Comparison of ENCODE assay signal across 14 mouse cellular contexts in the genomic region with DNA sequence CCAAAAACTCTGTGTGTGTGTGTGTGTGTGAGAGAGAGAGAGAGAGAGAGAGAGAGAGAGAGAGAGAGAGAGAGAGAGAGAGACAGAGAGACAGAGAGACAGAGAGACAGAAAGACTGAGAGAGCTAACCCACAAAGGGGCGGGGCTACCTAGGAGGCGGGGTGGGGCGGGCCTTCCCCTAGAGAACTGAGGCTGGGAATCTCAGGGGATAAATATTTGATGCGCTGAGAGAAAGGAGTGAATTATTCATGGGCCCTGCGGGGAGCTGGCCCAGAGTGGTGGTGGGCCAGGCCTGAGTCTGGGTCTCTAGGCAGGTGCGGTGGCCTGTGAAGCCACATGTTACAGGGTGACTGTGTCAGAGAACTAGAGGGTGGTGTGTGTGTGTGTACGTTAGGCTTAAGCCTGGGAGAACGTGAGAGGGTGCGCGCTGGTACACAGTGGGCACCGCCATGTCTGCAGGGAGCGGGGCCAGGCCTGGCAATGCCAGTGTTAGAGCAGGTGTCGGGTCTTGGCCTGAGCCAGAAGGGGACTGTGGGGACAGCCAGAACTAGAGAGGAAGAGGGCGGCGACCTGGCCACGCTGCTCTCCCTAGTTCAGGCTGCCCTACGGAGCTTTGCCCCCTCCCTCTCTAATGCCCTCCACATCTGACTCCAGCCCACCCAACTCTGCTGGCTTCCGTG. TPM values are rescaled to one million over a fixed set of nuclear protein-coding genes. Genes with fewer than 3 reads are reported as not detected.
DNase-seq lines count a peak whose midpoint lies in the region; ATAC-seq and TF ChIP-seq lines count a peak whose summit lies in the region.
"Had no signal": no experiment of that assay in that cellular context is flagged by ENCODE, and none has a peak within 500 bp of the region (broad histone marks: within the 10 kb centered on the region; RNA-seq: fewer than 3 reads in every experiment).

No protein-coding gene starts in this region.

- peaks cover 13% of the 10 kb centered on the region for H3K4me1 ChIP-seq in midbrain, embryonic 11.5 days (ENCODE audit: control insufficient read depth, insufficient read depth, low read length)
- no peaks in the 10 kb centered on the region for H3K4me1 ChIP-seq in midbrain, postnatal 0 days (ENCODE audit: insufficient read depth, low read length)
- H3K4me1 ChIP-seq in stomach, embryonic 15.5 days = peaks cover 11% of the 10 kb centered on the region; the same call in 1 of the 2 replicates

- peak; percentile 36 for DNase-seq in cerebellum, adult 11 months
- no peak for DNase-seq in cerebellum, postnatal 4 days (ENCODE audit: low spot score in 2 of 2)
- no peak for DNase-seq in midbrain, embryonic 11.5 days (ENCODE audit: low spot score, missing footprints)
- DNase-seq in midbrain, postnatal 0 days (ENCODE audit: low spot score) = no peak
- peak; percentile 63 for DNase-seq in gastrocnemius, postnatal 14 days
- no peak for DNase-seq in kidney, adult 18-20 months
- DNase-seq in kidney, adult 9 months = no peak
- DNase-seq: heart, postnatal 36 days; kidney, postnatal 10 days had no signal

- WGBS in midbrain, embryonic 11.5 days = 8% methylated on average over 18 of the region's 18 CpGs
- WGBS in midbrain, postnatal 0 days = 8% methylated on average over 17 of the region's 18 CpGs
- WGBS in stomach, embryonic 15.5 days = 10% methylated on average over 18 of the region's 18 CpGs

- H3K9me3 ChIP-seq in midbrain, embryonic 11.5 days (ENCODE audit: control insufficient read depth, low read length) = no peaks in the 10 kb centered on the region
- H3K9me3 ChIP-seq in midbrain, postnatal 0 days (ENCODE audit: low read length) = no peaks in the 10 kb centered on the region
- no peaks in the 10 kb centered on the region for H3K9me3 ChIP-seq in stomach, embryonic 15.5 days
- H3K9me3 ChIP-seq: embryonic facial prominence, embryonic 13.5 days; liver, embryonic 15.5 days; midbrain, embryonic 12.5 days had no signal

- TF ChIP-seq CTCF in midbrain, postnatal 0 days (IDR thresholded peaks at IDR 0.05) = no peak

- H3K36me3 ChIP-seq in midbrain, embryonic 11.5 days (ENCODE audit: control insufficient read depth, insufficient read depth, low read length) = no peaks in the 10 kb centered on the region
- no peaks in the 10 kb centered on the region for H3K36me3 ChIP-seq in midbrain, postnatal 0 days (ENCODE audit: insufficient read depth, low read length)
- H3K36me3 ChIP-seq in stomach, embryonic 15.5 days = no peaks in the 10 kb centered on the region
- H3K36me3 ChIP-seq: embryonic facial prominence, embryonic 13.5 days; liver, embryonic 15.5 days; midbrain, embryonic 12.5 days had no signal

- intact Hi-C loops in gastrocnemius, postnatal 14 days (cut with DNase I; ENCODE audit: low total_unique reads) = no loop called here

- no peak overlapping the region for H3K4me3 ChIP-seq in midbrain, embryonic 11.5 days (ENCODE audit: low read depth, low read length)
- H3K4me3 ChIP-seq in midbrain, postnatal 0 days (ENCODE audit: low read depth, low read length) = no peak overlapping the region
- H3K4me3 ChIP-seq in stomach, embryonic 15.5 days (replicated peaks) = no peak overlapping the region
- H3K4me3 ChIP-seq: embryonic facial prominence, embryonic 13.5 days; liver, embryonic 15.5 days; midbrain, embryonic 12.5 days had no signal

- no peak overlapping the region for H3K4me2 ChIP-seq in midbrain, embryonic 11.5 days
- H3K4me2 ChIP-seq in midbrain, postnatal 0 days (ENCODE audit: low read depth, low read length, poor library complexity, severe bottlenecking) = no peak overlapping the region
- H3K4me2 ChIP-seq in stomach, embryonic 15.5 days = no peak overlapping the region
- H3K4me2 ChIP-seq: embryonic facial prominence, embryonic 13.5 days; liver, embryonic 15.5 days; midbrain, embryonic 12.5 days had no signal

- ATAC-seq in midbrain, embryonic 11.5 days (ENCODE audit: low FRiP score) = peak; percentile 57
- no peak for ATAC-seq in midbrain, postnatal 0 days (ENCODE audit: low FRiP score)
- ATAC-seq in stomach, embryonic 15.5 days (ENCODE audit: insufficient read depth, low FRiP score, low read depth) = peak; percentile 23; the same call in 1 of the 2 replicates

- peaks cover 93% of the 10 kb centered on the region for H3K27me3 ChIP-seq in midbrain, embryonic 11.5 days (ENCODE audit: control insufficient read depth, insufficient read depth, low read length)
- H3K27me3 ChIP-seq in midbrain, postnatal 0 days (ENCODE audit: insufficient read depth, low read length) = peaks cover 79% of the 10 kb centered on the region
- peaks cover 92% of the 10 kb centered on the region for H3K27me3 ChIP-seq in stomach, embryonic 15.5 days (replicated peaks)

- no peak overlapping the region for H3K9ac ChIP-seq in midbrain, embryonic 11.5 days (ENCODE audit: low read length)
- H3K9ac ChIP-seq in midbrain, postnatal 0 days (replicated peaks; ENCODE audit: low read length, poor library complexity, severe bottlenecking) = no peak overlapping the region
- no peak overlapping the region for H3K9ac ChIP-seq in stomach, embryonic 15.5 days
- H3K9ac ChIP-seq: embryonic facial prominence, embryonic 13.5 days; liver, embryonic 15.5 days; midbrain, embryonic 12.5 days had no signal

- H3K27ac ChIP-seq in midbrain, embryonic 11.5 days (ENCODE audit: low read depth, low read length) = no peak overlapping the region
- H3K27ac ChIP-seq in midbrain, postnatal 0 days (ENCODE audit: low read depth, low read length) = no peak overlapping the region
- no peak overlapping the region for H3K27ac ChIP-seq in stomach, embryonic 15.5 days
- H3K27ac ChIP-seq: embryonic facial prominence, embryonic 13.5 days; liver, embryonic 15.5 days; midbrain, embryonic 12.5 days had no signal

RNA-seq across cellular contexts. Expression of gene Ush1g, which starts 2.0 kb away (rescaled TPM):
- polyA plus RNA-seq in midbrain, embryonic 11.5 days (2014; fragmentation: Nextera tagmentation; extraction: Ambion mirVana) = 0.08 TPM in 1 of 2 replicates, not detected in the other
- total RNA-seq in midbrain, postnatal 0 days (2014; rRNA removed) = 0.14 TPM in 1 of 2 replicates, not detected in the other
- polyA plus RNA-seq in midbrain, postnatal 0 days (2015; fragmentation: Nextera tagmentation; extraction: Ambion mirVana) = 0.21 and 0.32 TPM in 2 replicates
- under 1 TPM; 0.25 to 0.73 TPM for total RNA-seq in gastrocnemius, postnatal 14 days (2021)
- 0.26 and 0.35 TPM in 2 replicates for polyA plus RNA-seq in stomach, embryonic 15.5 days (2015; fragmentation: Nextera tagmentation; extraction: Ambion mirVana)
- polyA plus RNA-seq: embryonic facial prominence, embryonic 13.5 days had no signal

RNA-seq across cellular contexts. Expression of gene Otop2, which starts 12.9 kb away (rescaled TPM):
- polyA plus RNA-seq in midbrain, embryonic 11.5 days (2014; fragmentation: Nextera tagmentation; extraction: Ambion mirVana) = not detected in 2 replicates
- 0.05 and 1.5 TPM in 2 replicates for total RNA-seq in midbrain, postnatal 0 days (2014; rRNA removed)
- 0.15 and 0.22 TPM in 2 replicates for polyA plus RNA-seq in midbrain, postnatal 0 days (2015; fragmentation: Nextera tagmentation; extraction: Ambion mirVana)
- total RNA-seq in gastrocnemius, postnatal 14 days (2021) = not detected
- polyA plus RNA-seq in stomach, embryonic 15.5 days (2015; fragmentation: Nextera tagmentation; extraction: Ambion mirVana) = 0.46 and 0.90 TPM in 2 replicates
- total RNA-seq: gastrocnemius, postnatal 36 days; heart, postnatal 36 days had no signal
- polyA plus RNA-seq: liver, embryonic 15.5 days; midbrain, embryonic 12.5 days had no signal

RNA-seq across cellular contexts. Expression of gene Otop3, which starts 14.7 kb away (rescaled TPM):
- 0.18 and 0.34 TPM in 2 replicates for polyA plus RNA-seq in midbrain, embryonic 11.5 days (2014; fragmentation: Nextera tagmentation; extraction: Ambion mirVana)
- 2.1 and 3.7 TPM in 2 replicates for total RNA-seq in midbrain, postnatal 0 days (2014; rRNA removed)
- 1.8 and 2.1 TPM in 2 replicates for polyA plus RNA-seq in midbrain, postnatal 0 days (2015; fragmentation: Nextera tagmentation; extraction: Ambion mirVana)
- total RNA-seq in gastrocnemius, postnatal 14 days (2021) = not detected
- 2.4 and 2.7 TPM in 2 replicates for polyA plus RNA-seq in stomach, embryonic 15.5 days (2015; fragmentation: Nextera tagmentation; extraction: Ambion mirVana)
- total RNA-seq: gastrocnemius, postnatal 36 days; heart, postnatal 36 days had no signal
- polyA plus RNA-seq: embryonic facial prominence, embryonic 13.5 days; liver, embryonic 15.5 days had no signal

RNA-seq across cellular contexts. Expression of gene Fads6, which starts 22.4 kb away (rescaled TPM):
- 0.23 and 0.28 TPM in 2 replicates for polyA plus RNA-seq in midbrain, embryonic 11.5 days (2014; fragmentation: Nextera tagmentation; extraction: Ambion mirVana)
- total RNA-seq in midbrain, postnatal 0 days (2014; rRNA removed) = 10.2 and 10.6 TPM in 2 replicates
- polyA plus RNA-seq in midbrain, postnatal 0 days (2015; fragmentation: Nextera tagmentation; extraction: Ambion mirVana) = 1.4 and 1.6 TPM in 2 replicates
- 1 to 10 TPM; 1.6 to 1.7 TPM for total RNA-seq in gastrocnemius, postnatal 14 days (2021)
- polyA plus RNA-seq in stomach, embryonic 15.5 days (2015; fragmentation: Nextera tagmentation; extraction: Ambion mirVana) = 2.0 TPM in 2 replicates

RNA-seq across cellular contexts. Expression of gene Fdxr, which starts 43.0 kb away (rescaled TPM):
- polyA plus RNA-seq in midbrain, embryonic 11.5 days (2014; fragmentation: Nextera tagmentation; extraction: Ambion mirVana) = 11.2 and 12.7 TPM in 2 replicates
- 17.7 and 18.8 TPM in 2 replicates for total RNA-seq in midbrain, postnatal 0 days (2014; rRNA removed)
- 14.8 and 16.7 TPM in 2 replicates for polyA plus RNA-seq in midbrain, postnatal 0 days (2015; fragmentation: Nextera tagmentation; extraction: Ambion mirVana)
- total RNA-seq in gastrocnemius, postnatal 14 days (2021) = 1 to 10 TPM; 5.4 to 6.0 TPM
- polyA plus RNA-seq in stomach, embryonic 15.5 days (2015; fragmentation: Nextera tagmentation; extraction: Ambion mirVana) = 16.6 and 17.8 TPM in 2 replicates

Comparison
In these comparisons a context has a peak if more than half of its experiments do, and no peak if none do; other contexts are left out.
1. DNase-seq: peak in cerebellum, adult 11 months (single experiment) and gastrocnemius, postnatal 14 days (single experiment); none in cerebellum, postnatal 4 days (0 of 2), midbrain, embryonic 11.5 days (single experiment), midbrain, postnatal 0 days (single experiment), kidney, adult 18-20 months (single experiment) and kidney, adult 9 months (single experiment).